Mouse (Mus musculus): ENCODE measurements around the gene Eef2kmt.
"Not testable (repeated sequence)": the region's sequence is repeated elsewhere in the genome, so short reads cannot be mapped to it uniquely, and the experiment has no call there.

The Eef2kmt gene

GRCm38 (mm10) chr16:5255779-5256496 is at the start of gene Eef2kmt:
TSS of gene Eef2kmt (minus strand) at chr16:5255983.
- peak; percentile 99 for DNase-seq

GRCm38 (mm10) chr16:5295238-5295637 is 39.5 kb upstream of the Eef2kmt start:
- no peak for DNase-seq

- no peak for DNase-seq
These were observed 29.6 kb upstream of the Eef2kmt start for GRCm38 (mm10) chr16:5285376-5285775.

GRCm38 (mm10) chr16:5282686-5283085 is 26.9 kb upstream of the Eef2kmt start:
- DNase-seq = no peak

- no peak for DNase-seq
These were observed 23.9 kb upstream of the Eef2kmt start for GRCm38 (mm10) chr16:5279571-5280222.

- no peak for DNase-seq
These were observed 16.6 kb upstream of the Eef2kmt start for GRCm38 (mm10) chr16:5272371-5272770.

- no peak for DNase-seq
These were observed 15.7 kb upstream of the Eef2kmt start for GRCm38 (mm10) chr16:5271411-5272035.

GRCm38 (mm10) chr16:5263926-5264325 is 8.1 kb upstream of the Eef2kmt start:
- DNase-seq = no peak

GRCm38 (mm10) chr16:5263156-5263555 is 7.4 kb upstream of the Eef2kmt start:
- DNase-seq = no peak

- no peak for DNase-seq
These were observed 572 bp downstream of the Eef2kmt start for GRCm38 (mm10) chr16:5255081-5255740.

- DNase-seq = peak; percentile 72 to 87
These were observed 1.3 kb downstream of the Eef2kmt start for GRCm38 (mm10) chr16:5254346-5255025.

GRCm38 (mm10) chr16:5252260-5252659 is 3.5 kb downstream of the Eef2kmt start:
- no peak for DNase-seq

- no peak for DNase-seq
These were observed 4.9 kb downstream of the Eef2kmt start for GRCm38 (mm10) chr16:5250891-5251290.

GRCm38 (mm10) chr16:5244411-5244810 is 11.4 kb downstream of the Eef2kmt start:
- peak; percentile 74 to 80 for DNase-seq

- DNase-seq = no peak
These were observed 12.9 kb downstream of the Eef2kmt start for GRCm38 (mm10) chr16:5242882-5243281.

- DNase-seq = no peak
These were observed 13.4 kb downstream of the Eef2kmt start for GRCm38 (mm10) chr16:5242355-5242754.

GRCm38 (mm10) chr16:5233418-5234313 is 22.1 kb downstream of the Eef2kmt start, which contains the start of gene Alg1:
TSS of gene Alg1 (plus strand) at chr16:5233621.
- peak; percentile 95 to 97 for DNase-seq

GRCm38 (mm10) chr16:5232982-5233381 is 22.8 kb downstream of the Eef2kmt start:
- DNase-seq = no peak

GRCm38 (mm10) chr16:5228103-5228502 is 27.7 kb downstream of the Eef2kmt start:
- DNase-seq = not testable (repeated sequence)

- DNase-seq = not testable (repeated sequence)
These were observed 28.3 kb downstream of the Eef2kmt start for GRCm38 (mm10) chr16:5227501-5227900.

GRCm38 (mm10) chr16:5226534-5226933 is 29.2 kb downstream of the Eef2kmt start:
- DNase-seq = peak; percentile 20 to 57
